Mouse (Mus musculus): ENCODE data around the gene Mettl18.
A peak's percentile ranks its signal among the peaks of the same experiment; 100 is the strongest.

DNA sequence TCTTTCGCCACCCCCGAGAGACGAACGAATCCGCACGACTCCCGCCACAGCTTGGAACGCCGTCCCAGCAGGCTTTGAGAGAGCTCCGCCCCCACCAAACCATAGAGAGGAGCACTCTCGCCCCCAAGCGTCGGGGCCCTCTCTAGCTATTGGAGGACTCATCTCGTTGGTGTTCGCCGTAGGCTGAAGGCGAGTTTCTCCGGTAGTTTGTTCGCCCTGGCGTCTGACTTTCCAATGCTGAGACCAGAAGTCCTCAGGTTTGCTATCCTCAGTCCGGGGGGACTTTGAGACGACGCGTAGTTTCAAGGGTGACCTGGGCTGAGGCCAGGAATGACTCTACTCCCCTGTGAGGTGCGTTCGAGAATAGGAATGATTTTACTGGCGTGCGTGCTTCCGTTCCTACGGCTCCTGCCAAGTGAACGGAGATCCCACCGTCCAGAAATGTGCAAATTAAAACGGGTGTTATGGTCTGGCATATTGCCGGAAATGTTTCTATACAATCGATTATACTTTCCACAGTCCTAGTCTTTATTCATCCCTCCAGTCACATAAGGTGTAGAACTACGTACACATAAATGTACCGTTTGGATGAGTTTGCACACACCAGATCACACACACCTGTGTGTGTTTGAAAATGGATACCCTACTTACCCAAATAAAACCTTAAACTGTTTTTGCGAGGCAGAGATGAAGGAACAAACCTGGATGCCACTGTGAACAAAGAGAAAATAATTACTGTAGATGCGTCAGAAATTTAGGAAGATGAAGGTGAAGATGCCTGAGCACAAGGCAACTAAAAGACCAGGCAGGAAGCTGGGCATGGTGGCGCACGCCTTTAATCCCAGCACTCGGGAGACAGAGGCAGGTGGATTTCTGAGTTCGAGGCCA, at the start of gene Mettl18, which contains the start of gene BC055324:
- peak; percentile 33; the same call in 1 of the 2 replicates for TF ChIP-seq POLR2A (IDR thresholded peaks at IDR 0.05; ENCODE audit: borderline replicate concordance, extremely low read depth, insufficient read depth, insufficient read length, poor library complexity, severe bottlenecking)
- TF ChIP-seq CTCF (IDR thresholded peaks at IDR 0.05; ENCODE audit: borderline replicate concordance, extremely low read depth, insufficient read depth, insufficient read length) = no peak
